Mouse (Mus musculus): ENCODE results near the gene 3830403N18Rik. TPM values are rescaled to one million over a fixed set of nuclear protein-coding genes. Genes with fewer than 3 reads are reported as not detected.

Gene 3830403N18Rik
- 0.27 and 0.48 TPM in 2 replicates for polyA plus RNA-seq (2012; rRNA removed)

GRCm38 (mm10) chrX:56136336-56136909, at the start of gene 3830403N18Rik:
3830403N18Rik (plus strand) TSS chrX:56136572.

Other genes starting within 250 kb of the 3830403N18Rik start
- not detected in 2 replicates for gene Gm773, start 76.3 kb downstream of the 3830403N18Rik start, polyA plus RNA-seq (2012; rRNA removed)
- 3.4 and 4.1 TPM in 2 replicates for gene Zfp449, start 209.8 kb downstream of the 3830403N18Rik start, polyA plus RNA-seq (2012; rRNA removed)
- 12.8 and 13.4 TPM in 2 replicates for gene Smim10l2a, start 238.0 kb downstream of the 3830403N18Rik start, polyA plus RNA-seq (2012; rRNA removed)